Mouse (Mus musculus) forebrain, embryonic 15.5 days (tissue): ENCODE measurements around the gene Olfr1181. TPM values are rescaled to one million over a fixed set of nuclear protein-coding genes. Genes with fewer than 3 reads are reported as not detected.
"Not testable (repeated sequence)": the region's sequence is repeated elsewhere in the genome, so short reads cannot be mapped to it uniquely, and the experiment has no call there.

ENCODE experiments used
- ATAC-seq: fragments of 200-750 bp; cut with Nextera tagmentation; replicated peaks from 2 replicates; pipeline ENCODE4 v1.8.0; 2017; ENCODE audit warnings: mild to moderate bottlenecking, moderate TSS enrichment, moderate library complexity
- H3K27ac ChIP-seq: fragments of 300-500 bp; sonication (generic); replicated peaks from 2 replicates; pipeline ENCODE4 v1.5.1; 2015; ENCODE audit warnings: mild to moderate bottlenecking, inconsistent platforms
- H3K27me3 ChIP-seq: fragments of 300-500 bp; sonication (generic); 2 replicates; pipeline ENCODE4 v1.6.1; 2015; ENCODE audit warnings: inconsistent platforms
- H3K36me3 ChIP-seq: fragments of 300-500 bp; sonication (generic); 2 replicates; pipeline ENCODE4 v1.6.1; 2015; ENCODE audit warnings: mild to moderate bottlenecking, inconsistent platforms
- H3K4me1 ChIP-seq: fragments of 300-500 bp; sonication (generic); 2 replicates; pipeline ENCODE4 v1.6.1; 2015; ENCODE audit warnings: inconsistent platforms
- H3K4me2 ChIP-seq: fragments of 300-500 bp; sonication (generic); replicated peaks from 2 replicates; pipeline ENCODE4 v1.6.1; 2015; ENCODE audit warnings: mild to moderate bottlenecking, inconsistent platforms
- H3K4me3 ChIP-seq: fragments of 300-500 bp; sonication (generic); 2 replicates; pipeline ENCODE4 v1.5.1; 2015; ENCODE audit warnings: mild to moderate bottlenecking, inconsistent platforms
- H3K9ac ChIP-seq: fragments of 300-500 bp; sonication (generic); replicated peaks from 2 replicates; pipeline ENCODE4 v1.6.1; 2015; ENCODE audit warnings: mild to moderate bottlenecking, inconsistent platforms
- H3K9me3 ChIP-seq: fragments of 300-500 bp; sonication (generic); 2 replicates; pipeline ENCODE4 v1.6.1; 2016; ENCODE audit warnings: inconsistent platforms
- WGBS: fragments of 180-500 bp; shearing (Covaris S2); methylation state at CpG from one replicate; pipeline ENCODE4 v1.1.7; 2015; ENCODE audit warnings: mixed read lengths; 5-methylcytosine and 5-hydroxymethylcytosine counted together
- polyA plus RNA-seq: library from polyadenylated mRNA; unstranded; fragments of >200 nt; fragmentation: Nextera tagmentation; extraction: Ambion mirVana; gene quantifications from 2 replicates; pipeline ENCODE4 v1.2.1, GENCODE M21; 2015

The Olfr1181 gene
- polyA plus RNA-seq, result not detected in 2 replicates

- no peaks in the 10 kb centered on the region for H3K9me3 ChIP-seq
- no peaks in the 10 kb centered on the region for H3K27me3 ChIP-seq
- 91% methylated on average over 1 of the region's 1 CpGs for WGBS
- H3K4me1 ChIP-seq, result no peaks in the 10 kb centered on the region
- H3K36me3 ChIP-seq, result no peaks in the 10 kb centered on the region
- no peak for ATAC-seq
- H3K9ac ChIP-seq, result no peak within 1 kb of the TSS
- H3K4me3 ChIP-seq, result no peak within 1 kb of the TSS
- no peak within 1 kb of the TSS for H3K27ac ChIP-seq
- no peak within 1 kb of the TSS for H3K4me2 ChIP-seq
Observed at GRCm38 (mm10) chr2:88426071-88426470, at the start of gene Olfr1181. Gene Olfr1181 (minus strand): TSS chr2:88426171.

DNA sequence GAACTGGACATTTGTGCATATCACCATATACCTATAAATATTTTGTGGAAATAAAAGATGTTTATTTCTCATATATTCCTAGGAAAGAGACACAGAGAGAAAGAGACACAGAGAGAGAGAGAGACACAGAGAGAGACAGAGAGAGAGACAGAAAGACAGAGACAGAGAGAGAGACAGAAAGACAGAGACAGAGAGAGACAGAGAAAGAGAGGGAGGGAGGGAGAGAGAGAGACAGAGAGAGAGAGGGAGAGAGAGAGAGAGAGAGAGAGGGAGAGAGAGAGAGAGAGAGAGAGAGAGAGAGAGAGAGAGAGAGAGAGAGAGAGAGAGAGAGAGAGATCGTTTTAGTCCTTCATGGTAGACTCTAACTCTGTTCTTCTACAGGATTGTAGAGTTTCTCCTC, 28.6 kb upstream of the Olfr1181 start, which contains the start of gene Olfr1183:
Gene Olfr1183 (plus strand): TSS at position 301 of the 400 bp plus-strand sequence.
- H3K4me2 ChIP-seq, H3K9ac ChIP-seq, H3K4me1 ChIP-seq, H3K9me3 ChIP-seq, ATAC-seq, H3K36me3 ChIP-seq, H3K4me3 ChIP-seq, H3K27ac ChIP-seq, H3K27me3 ChIP-seq: not testable (repeated sequence)
- 71% methylated on average over 1 of the region's 1 CpGs for WGBS

GRCm38 (mm10) chr2:88449031-88449430, 23.1 kb upstream of the Olfr1181 start, which contains the start of gene Gm13757:
Gene Gm13757 (minus strand): TSS chr2:88449131.
- Histone ChIP-seq H3K4me2 (no peak within 1 kb of the TSS), H3K9ac (no peak within 1 kb of the TSS), H3K4me3 (no peak within 1 kb of the TSS), H3K9me3 (no peaks in the 10 kb centered on the region), H3K27me3 (no peaks in the 10 kb centered on the region), H3K27ac (no peak within 1 kb of the TSS), H3K4me1 (no peaks in the 10 kb centered on the region), H3K36me3 (no peaks in the 10 kb centered on the region)
- no peak for ATAC-seq
- WGBS, result 95% methylated on average over 1 of the region's 1 CpGs

- no peaks in the 10 kb centered on the region for H3K4me1 ChIP-seq
- H3K27ac ChIP-seq, result no peak within 1 kb of the TSS
- H3K9me3 ChIP-seq, result no peaks in the 10 kb centered on the region
- H3K4me2 ChIP-seq, result no peak within 1 kb of the TSS
- no peak within 1 kb of the TSS for H3K4me3 ChIP-seq
- H3K27me3 ChIP-seq, result no peaks in the 10 kb centered on the region
- 83% methylated on average over 2 of the region's 2 CpGs for WGBS
- ATAC-seq, result no peak
- no peak within 1 kb of the TSS for H3K9ac ChIP-seq
- H3K36me3 ChIP-seq, result no peaks in the 10 kb centered on the region
Observed at GRCm38 (mm10) chr2:88419051-88419450, 6.9 kb downstream of the Olfr1181 start, which contains the start of gene Olfr1180. Gene Olfr1180 (minus strand): TSS chr2:88419151.

- Histone ChIP-seq H3K4me2 (no peak within 1 kb of the TSS), H3K27ac (no peak within 1 kb of the TSS), H3K9ac (no peak within 1 kb of the TSS), H3K4me3 (no peak within 1 kb of the TSS), H3K27me3 (no peaks in the 10 kb centered on the region), H3K36me3 (no peaks in the 10 kb centered on the region), H3K9me3 (no peaks in the 10 kb centered on the region), H3K4me1 (no peaks in the 10 kb centered on the region)
- WGBS, result 84% methylated on average over 3 of the region's 3 CpGs
- no peak for ATAC-seq
Observed at GRCm38 (mm10) chr2:88406353-88406752, 19.6 kb downstream of the Olfr1181 start, which contains the start of gene Olfr1179. Gene Olfr1179 (minus strand): TSS chr2:88406453.

GRCm38 (mm10) chr2:88386762-88387161, 39.2 kb downstream of the Olfr1181 start, which contains the start of gene Olfr1178:
Gene Olfr1178 (plus strand): TSS chr2:88387062.
- Histone ChIP-seq H3K9me3 (no peaks in the 10 kb centered on the region), H3K9ac (no peak within 1 kb of the TSS), H3K27me3 (no peaks in the 10 kb centered on the region), H3K36me3 (no peaks in the 10 kb centered on the region), H3K4me3 (no peak within 1 kb of the TSS), H3K4me2 (no peak within 1 kb of the TSS), H3K27ac (no peak within 1 kb of the TSS), H3K4me1 (no peaks in the 10 kb centered on the region)
- ATAC-seq, result no peak
- 100% methylated on average over 1 of the region's 1 CpGs for WGBS

Other genes starting within 250 kb of the Olfr1181 start
- gene Olfr1168, start 244.3 kb downstream of the Olfr1181 start, polyA plus RNA-seq, result not detected in 2 replicates
- not detected in 2 replicates for gene Olfr1170, start 197.8 kb downstream of the Olfr1181 start, polyA plus RNA-seq
- not detected in 2 replicates for gene Olfr1173, start 146.3 kb downstream of the Olfr1181 start, polyA plus RNA-seq
- gene Olfr1174-ps, start 111.0 kb downstream of the Olfr1181 start, polyA plus RNA-seq, result not detected in 2 replicates
- not detected in 2 replicates for gene Olfr1175-ps, start 99.0 kb downstream of the Olfr1181 start, polyA plus RNA-seq
- not detected in 2 replicates for gene Olfr1176, start 89.5 kb downstream of the Olfr1181 start, polyA plus RNA-seq
- not detected in 2 replicates for gene Olfr1177-ps, start 79.7 kb downstream of the Olfr1181 start, polyA plus RNA-seq
- not detected in 2 replicates for gene Olfr1178, start 39.1 kb downstream of the Olfr1181 start, polyA plus RNA-seq
- not detected in 2 replicates for gene Olfr1179, start 19.7 kb downstream of the Olfr1181 start, polyA plus RNA-seq
- not detected in 2 replicates for gene Olfr1180, start 7.0 kb downstream of the Olfr1181 start, polyA plus RNA-seq
- not detected in 2 replicates for gene Gm13757, start 23.0 kb upstream of the Olfr1181 start, polyA plus RNA-seq
- not detected in 2 replicates for gene Olfr1183, start 28.7 kb upstream of the Olfr1181 start, polyA plus RNA-seq
- gene Olfr1184, start 57.4 kb upstream of the Olfr1181 start, polyA plus RNA-seq, result not detected in 2 replicates
- gene Olfr1185-ps1, start 67.1 kb upstream of the Olfr1181 start, polyA plus RNA-seq, result not detected in 2 replicates
- not detected in 2 replicates for gene Olfr1186, start 92.4 kb upstream of the Olfr1181 start, polyA plus RNA-seq
- not detected in 2 replicates for gene Olfr1188, start 130.8 kb upstream of the Olfr1181 start, polyA plus RNA-seq
- not detected in 2 replicates for gene Olfr1189, start 160.3 kb upstream of the Olfr1181 start, polyA plus RNA-seq
- gene Olfr1191-ps1, start 214.4 kb upstream of the Olfr1181 start, polyA plus RNA-seq, result not detected in 2 replicates
- not detected in 2 replicates for gene Olfr1192-ps1, start 222.3 kb upstream of the Olfr1181 start, polyA plus RNA-seq
- not detected in 2 replicates for gene Olfr1193, start 249.5 kb upstream of the Olfr1181 start, polyA plus RNA-seq